Mouse (Mus musculus): ENCODE measurements around the gene Adarb2. TPM values are rescaled to one million over a fixed set of nuclear protein-coding genes. Genes with fewer than 3 reads are reported as not detected.
"Not testable (repeated sequence)": the region's sequence is repeated elsewhere in the genome, so short reads cannot be mapped to it uniquely, and the experiment has no call there.

The Adarb2 gene
- total RNA-seq, 4 experiments from 2014 or later: not detected

GRCm38 (mm10) chr13:8584257-8585005, 381.8 kb downstream of the Adarb2 start:
- DNase-seq (ENCODE audit: low spot score in 2 of 2): no peak

GRCm38 (mm10) chr13:8587447-8587846, 384.8 kb downstream of the Adarb2 start:
- DNase-seq (ENCODE audit: low spot score in 2 of 2): no peak

GRCm38 (mm10) chr13:8590460-8590859, 387.8 kb downstream of the Adarb2 start:
- DNase-seq (ENCODE audit: low spot score in 2 of 2): no peak

- DNase-seq (ENCODE audit: low spot score in 2 of 2): no peak
These were observed 394.4 kb downstream of the Adarb2 start for GRCm38 (mm10) chr13:8596977-8597646.

- no peak for DNase-seq (ENCODE audit: low spot score in 2 of 2)
These were observed 395.0 kb downstream of the Adarb2 start for GRCm38 (mm10) chr13:8597647-8598017.

- DNase-seq (ENCODE audit: low spot score in 2 of 2): no peak
These were observed 403.0 kb downstream of the Adarb2 start for GRCm38 (mm10) chr13:8605645-8606044.

- no peak for DNase-seq (ENCODE audit: low spot score in 2 of 2)
These were observed 405.4 kb downstream of the Adarb2 start for GRCm38 (mm10) chr13:8608040-8608439.

- not testable (repeated sequence) for DNase-seq (ENCODE audit: low spot score in 2 of 2)
These were observed 406.3 kb downstream of the Adarb2 start for GRCm38 (mm10) chr13:8608918-8609317.

GRCm38 (mm10) chr13:8610956-8611355, 408.3 kb downstream of the Adarb2 start:
- no peak for DNase-seq (ENCODE audit: low spot score in 2 of 2)

GRCm38 (mm10) chr13:8612618-8613391, 410.1 kb downstream of the Adarb2 start:
- no peak for DNase-seq (ENCODE audit: low spot score in 2 of 2)

- no peak for DNase-seq (ENCODE audit: low spot score in 2 of 2)
These were observed 414.0 kb downstream of the Adarb2 start for GRCm38 (mm10) chr13:8616685-8617084.

- no peak for DNase-seq (ENCODE audit: low spot score in 2 of 2)
These were observed 419.6 kb downstream of the Adarb2 start for GRCm38 (mm10) chr13:8622263-8622662.

GRCm38 (mm10) chr13:8629565-8629964, 426.9 kb downstream of the Adarb2 start:
- no peak for DNase-seq (ENCODE audit: low spot score in 2 of 2)

- no peak for DNase-seq (ENCODE audit: low spot score in 2 of 2)
These were observed 429.0 kb downstream of the Adarb2 start for GRCm38 (mm10) chr13:8631618-8632017.

- DNase-seq (ENCODE audit: low spot score in 2 of 2): no peak
These were observed 429.4 kb downstream of the Adarb2 start for GRCm38 (mm10) chr13:8632072-8632471.

GRCm38 (mm10) chr13:8633385-8634337, 431.0 kb downstream of the Adarb2 start:
- no peak for DNase-seq (ENCODE audit: low spot score in 2 of 2)

- no peak for DNase-seq (ENCODE audit: low spot score in 2 of 2)
These were observed 439.4 kb downstream of the Adarb2 start for GRCm38 (mm10) chr13:8642084-8642483.

- no peak for DNase-seq (ENCODE audit: low spot score in 2 of 2)
These were observed 441.3 kb downstream of the Adarb2 start for GRCm38 (mm10) chr13:8643920-8644319.

- DNase-seq (ENCODE audit: low spot score in 2 of 2): no peak
These were observed 442.4 kb downstream of the Adarb2 start for GRCm38 (mm10) chr13:8644805-8645679.

- DNase-seq (ENCODE audit: low spot score in 2 of 2): no peak
These were observed 446.6 kb downstream of the Adarb2 start for GRCm38 (mm10) chr13:8649261-8649660.
